Mouse (Mus musculus): ENCODE results near the gene Atp1a4.
A peak's percentile ranks its signal among the peaks of the same experiment; 100 is the strongest.

The Atp1a4 gene

GRCm38 (mm10) chr1:172197851-172198250 lies 60.4 kb downstream of the Atp1a4 start:
- DNase-seq (ENCODE audit: low read depth) = no peak

GRCm38 (mm10) chr1:172197146-172197545 lies 61.1 kb downstream of the Atp1a4 start:
- no peak for DNase-seq (ENCODE audit: low read depth)

GRCm38 (mm10) chr1:172194435-172194834 lies 63.8 kb downstream of the Atp1a4 start:
- no peak for DNase-seq (ENCODE audit: low read depth)

GRCm38 (mm10) chr1:172192217-172192616 lies 66.0 kb downstream of the Atp1a4 start:
- no peak for DNase-seq (ENCODE audit: low read depth)

GRCm38 (mm10) chr1:172191578-172191977 lies 66.6 kb downstream of the Atp1a4 start:
- no peak for DNase-seq (ENCODE audit: low read depth)

GRCm38 (mm10) chr1:172188891-172189290 lies 69.3 kb downstream of the Atp1a4 start:
- peak; percentile 17 for DNase-seq (ENCODE audit: low read depth)

GRCm38 (mm10) chr1:172186401-172187289 lies 71.6 kb downstream of the Atp1a4 start:
- peak; percentile 29 for DNase-seq (ENCODE audit: low read depth)

GRCm38 (mm10) chr1:172183915-172184314 lies 74.3 kb downstream of the Atp1a4 start:
- no peak for DNase-seq (ENCODE audit: low read depth)

GRCm38 (mm10) chr1:172183056-172183455 lies 75.2 kb downstream of the Atp1a4 start:
- no peak for DNase-seq (ENCODE audit: low read depth)

GRCm38 (mm10) chr1:172181777-172182176 lies 76.4 kb downstream of the Atp1a4 start:
- no peak for DNase-seq (ENCODE audit: low read depth)

- no peak for DNase-seq (ENCODE audit: low read depth)
Measured at GRCm38 (mm10) chr1:172180881-172181280, 77.3 kb downstream of the Atp1a4 start.

GRCm38 (mm10) chr1:172179102-172179501 lies 79.1 kb downstream of the Atp1a4 start:
- no peak for DNase-seq (ENCODE audit: low read depth)

GRCm38 (mm10) chr1:172177791-172178190 lies 80.4 kb downstream of the Atp1a4 start:
- no peak for DNase-seq (ENCODE audit: low read depth)
